In the genomic region with DNA sequence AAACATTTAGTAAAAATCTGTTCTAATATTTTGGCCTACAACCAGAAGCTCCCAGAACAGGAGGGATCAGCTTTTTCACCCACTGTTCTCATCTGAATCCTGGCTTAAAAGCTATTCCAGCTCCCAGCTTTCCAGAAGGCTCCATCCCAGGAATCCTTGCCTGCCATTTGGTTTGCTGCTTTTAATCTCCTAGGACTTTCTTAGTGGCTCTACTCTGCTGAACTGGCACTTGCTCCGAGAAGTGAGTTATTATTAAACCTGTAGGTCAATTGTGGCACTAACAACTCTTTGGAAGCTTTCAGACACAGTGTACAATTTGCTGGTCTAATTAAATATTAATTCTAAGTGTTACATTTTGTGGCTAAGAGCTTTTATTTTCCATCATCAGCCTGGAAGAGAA, we compare ENCODE assay signal across 13 mouse cellular contexts.
DNase-seq lines count a peak whose midpoint lies in the region; ATAC-seq lines count a peak whose summit lies in the region.
"Had no signal": no experiment of that assay in that cellular context is flagged by ENCODE, and none has a peak within 500 bp of the region (broad histone marks: within the 10 kb centered on the region; RNA-seq: fewer than 3 reads in every experiment).

No protein-coding gene starts in this region.

- no peaks in the 10 kb centered on the region for H3K4me1 ChIP-seq in neural tube, embryonic 14.5 days (ENCODE audit: control insufficient read depth, insufficient read depth, low read length)
- H3K4me1 ChIP-seq in intestine, embryonic 16.5 days (ENCODE audit: control insufficient read depth, insufficient read depth, low read length): no peaks in the 10 kb centered on the region
- H3K4me1 ChIP-seq: midbrain, embryonic 15.5 days; stomach, embryonic 15.5 days had no signal

- no peaks in the 10 kb centered on the region for H3K27me3 ChIP-seq in neural tube, embryonic 14.5 days (ENCODE audit: control insufficient read depth, insufficient read depth, low read length)
- no peaks in the 10 kb centered on the region for H3K27me3 ChIP-seq in intestine, embryonic 16.5 days (replicated peaks; ENCODE audit: control insufficient read depth, insufficient read depth, low read length)
- H3K27me3 ChIP-seq: midbrain, embryonic 15.5 days; stomach, embryonic 15.5 days had no signal

- H3K9me3 ChIP-seq in neural tube, embryonic 14.5 days (ENCODE audit: control insufficient read depth, low read length): no peaks in the 10 kb centered on the region
- H3K9me3 ChIP-seq in intestine, embryonic 16.5 days (ENCODE audit: control insufficient read depth, low read length): no peaks in the 10 kb centered on the region
- H3K9me3 ChIP-seq: hindbrain, embryonic 10.5 days; midbrain, embryonic 15.5 days; stomach, embryonic 15.5 days had no signal

- H3K27ac ChIP-seq in neural tube, embryonic 14.5 days (ENCODE audit: low read depth, low read length): no peak overlapping the region
- H3K27ac ChIP-seq in intestine, embryonic 16.5 days (ENCODE audit: low read length): no peak overlapping the region
- H3K27ac ChIP-seq: hindbrain, embryonic 10.5 days; midbrain, embryonic 15.5 days; stomach, embryonic 15.5 days had no signal

- no peak overlapping the region for H3K4me2 ChIP-seq in neural tube, embryonic 14.5 days (ENCODE audit: low read depth, low read length)
- no peak overlapping the region for H3K4me2 ChIP-seq in intestine, embryonic 16.5 days (ENCODE audit: low read depth, low read length)
- H3K4me2 ChIP-seq: liver, embryonic 11.5 days; midbrain, embryonic 15.5 days; stomach, embryonic 15.5 days had no signal

- no peaks in the 10 kb centered on the region for H3K36me3 ChIP-seq in neural tube, embryonic 14.5 days (ENCODE audit: control insufficient read depth, insufficient read depth, low read length)
- H3K36me3 ChIP-seq in intestine, embryonic 16.5 days (ENCODE audit: control insufficient read depth, insufficient read depth, low read length): no peaks in the 10 kb centered on the region
- H3K36me3 ChIP-seq: hindbrain, embryonic 10.5 days; midbrain, embryonic 15.5 days; stomach, embryonic 15.5 days had no signal

- H3K9ac ChIP-seq in neural tube, embryonic 14.5 days (replicated peaks; ENCODE audit: low read depth, low read length): no peak overlapping the region
- H3K9ac ChIP-seq in intestine, embryonic 16.5 days (ENCODE audit: low read depth, low read length): no peak overlapping the region
- H3K9ac ChIP-seq: midbrain, embryonic 15.5 days; stomach, embryonic 15.5 days had no signal

- no peak overlapping the region for H3K4me3 ChIP-seq in neural tube, embryonic 14.5 days (ENCODE audit: low read depth, low read length)
- no peak overlapping the region for H3K4me3 ChIP-seq in intestine, embryonic 16.5 days (ENCODE audit: low read length)
- H3K4me3 ChIP-seq: erythroblast, embryonic 14.5 days; hindbrain, embryonic 10.5 days; midbrain, embryonic 15.5 days; stomach, embryonic 15.5 days had no signal

- peak; percentile 24; the same call in 1 of the 2 replicates for ATAC-seq in neural tube, embryonic 14.5 days (ENCODE audit: low read depth)
- no peak for ATAC-seq in intestine, embryonic 16.5 days
- ATAC-seq: midbrain, embryonic 15.5 days had no signal

- DNase-seq in layer of hippocampus, adult 11-12 months (ENCODE audit: low spot score): peak; percentile 24
- no peak for DNase-seq in layer of hippocampus, postnatal 25 days (ENCODE audit: extremely low spot score in 1 of 2, low spot score in 1 of 2)
- peak; percentile 53 for DNase-seq in cerebellum, adult 8-10 months
- peak; percentile 87 for DNase-seq in kidney, adult 9 months
- DNase-seq in testis, postnatal 14 days (ENCODE audit: low spot score): no peak
- DNase-seq: embryo, embryonic 11 days had no signal

- whole genome bisulfite sequencing in neural tube, embryonic 14.5 days: 39% methylated on average over 1 of the region's 1 CpGs
- WGBS in intestine, embryonic 16.5 days: 69% methylated on average over 1 of the region's 1 CpGs

Comparison
In these comparisons a context has a peak if more than half of its experiments do, and no peak if none do; other contexts are left out.
1. DNase-seq: peak in layer of hippocampus, adult 11-12 months (single experiment), cerebellum, adult 8-10 months (single experiment) and kidney, adult 9 months (single experiment); none in layer of hippocampus, postnatal 25 days (0 of 2) and testis, postnatal 14 days (single experiment).